Mouse (Mus musculus): ENCODE data around the gene Fut1.

GRCm38 (mm10) chr7:45593118-45593815 is 23.8 kb upstream of the Fut1 start:
- TF ChIP-seq CTCF (conservative IDR thresholded peaks at IDR 0.05; ENCODE audit: insufficient read depth, insufficient read length, low read depth, low read length) = peak; percentile 92
- TF ChIP-seq POLR2A (IDR thresholded peaks at IDR 0.05; ENCODE audit: low read depth, low read length) = no peak

Measured in kidney, adult 2 months (tissue).